Comparison of ENCODE assay signal across 18 mouse cellular contexts in the genomic region with DNA sequence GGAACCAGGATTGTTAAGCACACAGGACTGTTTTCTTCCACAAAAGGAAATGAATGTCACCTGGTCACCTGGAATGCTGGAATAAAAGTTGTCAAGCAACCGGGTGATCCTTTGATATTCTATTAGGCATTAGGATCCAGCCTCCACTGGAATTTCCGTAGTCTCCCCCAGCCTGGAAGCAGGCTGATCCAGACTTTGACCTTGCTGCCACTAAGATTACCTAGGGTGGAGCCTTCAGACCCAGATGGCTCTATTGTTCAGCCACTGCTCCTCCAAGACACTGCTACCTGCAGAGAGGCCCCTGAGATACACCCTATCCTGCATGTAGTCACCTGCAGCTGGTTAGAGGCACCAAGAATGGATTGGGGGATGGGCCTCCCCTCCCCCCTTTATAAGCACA.
A peak's percentile ranks its signal among the peaks of the same experiment; 100 is the strongest.
DNase-seq lines count a peak whose midpoint lies in the region; ATAC-seq lines count a peak whose summit lies in the region.
"Had no signal": no experiment of that assay in that cellular context is flagged by ENCODE, and none has a peak within 500 bp of the region (broad histone marks: within the 10 kb centered on the region; RNA-seq: fewer than 3 reads in every experiment).

No protein-coding gene starts in this region.

- ATAC-seq in stomach, embryonic 16.5 days (ENCODE audit: insufficient read depth, low FRiP score), result peak; percentile 85; the same call in 1 of the 2 replicates
- ATAC-seq: lung, postnatal 0 days had no signal

- no peak overlapping the region for H3K9ac ChIP-seq in stomach, embryonic 16.5 days (ENCODE audit: low read length)
- H3K9ac ChIP-seq: embryonic facial prominence, embryonic 15.5 days; forebrain, embryonic 12.5 days; liver, embryonic 15.5 days had no signal

- H3K9me3 ChIP-seq in stomach, embryonic 16.5 days (replicated peaks; ENCODE audit: control insufficient read depth, low read length), result no peaks in the 10 kb centered on the region
- H3K9me3 ChIP-seq: embryonic facial prominence, embryonic 15.5 days; forebrain, embryonic 12.5 days; G1E; hindbrain, embryonic 10.5 days; liver, embryonic 15.5 days had no signal

- no peak overlapping the region for H3K27ac ChIP-seq in stomach, embryonic 16.5 days (ENCODE audit: low read length)
- H3K27ac ChIP-seq: embryonic facial prominence, embryonic 15.5 days; forebrain, embryonic 12.5 days; hindbrain, embryonic 10.5 days; liver, embryonic 15.5 days had no signal

- DNase-seq in kidney, adult 18-20 months, result peak; percentile 22
- DNase-seq in kidney, postnatal 4 days, result no peak
- peak; percentile 98 for DNase-seq in R1 (ENCODE audit: low read depth, low spot score)
- DNase-seq in kidney, adult 9 months, result peak; percentile 54
- DNase-seq in thymus, postnatal 25 days, result no peak
- no peak for DNase-seq in adrenal gland, postnatal 25 days
- DNase-seq: adrenal gland, postnatal 36 days; cerebellum, adult 8-10 months; gastrocnemius, postnatal 25 days; layer of hippocampus, adult 9-11 months had no signal

- H3K36me3 ChIP-seq in stomach, embryonic 16.5 days (ENCODE audit: control insufficient read depth, insufficient read depth, low read length), result no peaks in the 10 kb centered on the region
- H3K36me3 ChIP-seq: embryonic facial prominence, embryonic 15.5 days; forebrain, embryonic 12.5 days; hindbrain, embryonic 10.5 days; liver, embryonic 15.5 days had no signal

- 0 out of 2 replicates have a peak, but pooled peaks cover 3% of the 10 kb centered on the region for H3K4me1 ChIP-seq in stomach, embryonic 16.5 days (ENCODE audit: control insufficient read depth, insufficient read depth, low read length)
- H3K4me1 ChIP-seq: hindbrain, embryonic 10.5 days; liver, embryonic 15.5 days; megakaryocyte, embryonic 14.5 days had no signal

- no peak overlapping the region for H3K4me2 ChIP-seq in stomach, embryonic 16.5 days (ENCODE audit: low read depth, low read length)
- H3K4me2 ChIP-seq: embryonic facial prominence, embryonic 15.5 days; forebrain, embryonic 12.5 days; liver, embryonic 15.5 days had no signal

- no peaks in the 10 kb centered on the region for H3K27me3 ChIP-seq in stomach, embryonic 16.5 days (ENCODE audit: control insufficient read depth, insufficient read depth, low read length)
- H3K27me3 ChIP-seq: embryonic facial prominence, embryonic 15.5 days; forebrain, embryonic 12.5 days; liver, embryonic 15.5 days; megakaryocyte, embryonic 14.5 days had no signal

- 43% methylated on average over 2 of the region's 2 CpGs for WGBS in stomach, embryonic 16.5 days

- H3K4me3 ChIP-seq in stomach, embryonic 16.5 days (replicated peaks; ENCODE audit: low read length), result no peak overlapping the region
- H3K4me3 ChIP-seq: embryonic facial prominence, embryonic 15.5 days; forebrain, embryonic 12.5 days; hindbrain, embryonic 10.5 days; liver, embryonic 15.5 days; megakaryocyte, embryonic 14.5 days had no signal

Comparison
In these comparisons a context has a peak if more than half of its experiments do, and no peak if none do; other contexts are left out.
1. DNase-seq: peak in kidney, adult 18-20 months (single experiment), R1 (single experiment) and kidney, adult 9 months (single experiment); none in kidney, postnatal 4 days (0 of 2), thymus, postnatal 25 days (single experiment) and adrenal gland, postnatal 25 days (single experiment).